9 mouse cellular contexts compared by ENCODE assay signal in genomic region chr15:82932936-82933650, GRCm38 (mm10). TPM values are rescaled to one million over a fixed set of nuclear protein-coding genes. Genes with fewer than 3 reads are reported as not detected.
DNase-seq lines count a peak whose midpoint lies in the region; ATAC-seq and TF ChIP-seq lines count a peak whose summit lies in the region.
"Had no signal": no experiment of that assay in that cellular context is flagged by ENCODE, and none has a peak within 500 bp of the region (broad histone marks: within the 10 kb centered on the region; RNA-seq: fewer than 3 reads in every experiment).

No protein-coding gene starts in this region.

- no peak overlapping the region for H3K9ac ChIP-seq in kidney, embryonic 16.5 days (replicated peaks; ENCODE audit: low read length)
- no peak overlapping the region for H3K9ac ChIP-seq in stomach, postnatal 0 days (ENCODE audit: low read length)
- H3K9ac ChIP-seq: limb, embryonic 12.5 days had no signal

- peak; percentile 45 for DNase-seq in ovary, postnatal 36 days (ENCODE audit: low spot score)
- no peak for DNase-seq in ovary, postnatal 14 days (ENCODE audit: low spot score)
- no peak for DNase-seq in forebrain, embryonic 10.5 days (ENCODE audit: extremely low spot score, low spot score)
- peak; percentile 39 for DNase-seq in stomach, postnatal 0 days (ENCODE audit: low spot score)
- DNase-seq in frontal cortex, postnatal 36 days (ENCODE audit: low spot score in 2 of 2): no peak
- no peak for DNase-seq in adrenal gland, postnatal 10 days
- DNase-seq in thymus, postnatal 4 days: no peak

- 49% methylated on average over 4 of the region's 4 CpGs for WGBS in forebrain, embryonic 10.5 days
- WGBS in kidney, embryonic 16.5 days: 45% methylated on average over 4 of the region's 4 CpGs
- 39% methylated on average over 4 of the region's 4 CpGs for WGBS in stomach, postnatal 0 days

- H3K4me1 ChIP-seq in forebrain, embryonic 10.5 days: peaks cover 79% of the 10 kb centered on the region
- H3K4me1 ChIP-seq in kidney, embryonic 16.5 days (ENCODE audit: insufficient read depth, low read length): peaks cover 86% of the 10 kb centered on the region
- peaks cover 28% of the 10 kb centered on the region for H3K4me1 ChIP-seq in stomach, postnatal 0 days (replicated peaks; ENCODE audit: control insufficient read depth, insufficient read depth)

- peaks cover 76% of the 10 kb centered on the region for H3K27me3 ChIP-seq in forebrain, embryonic 10.5 days (ENCODE audit: poor library complexity, severe bottlenecking)
- no peaks in the 10 kb centered on the region for H3K27me3 ChIP-seq in kidney, embryonic 16.5 days (ENCODE audit: insufficient read depth, low read length)
- no peaks in the 10 kb centered on the region for H3K27me3 ChIP-seq in stomach, postnatal 0 days (ENCODE audit: control insufficient read depth, insufficient read depth, low read length)

- TF ChIP-seq CTCF in stomach, postnatal 0 days (IDR thresholded peaks at IDR 0.05; ENCODE audit: low read depth): no peak

- peak overlapping the region; percentile 68 for H3K27ac ChIP-seq in forebrain, embryonic 10.5 days
- peak overlapping the region; percentile 35; the same call in 1 of the 2 replicates for H3K27ac ChIP-seq in kidney, embryonic 16.5 days (ENCODE audit: low read length)
- H3K27ac ChIP-seq in stomach, postnatal 0 days (replicated peaks): peak overlapping the region; percentile 53; the same call in 1 of the 2 replicates
- H3K27ac ChIP-seq: limb, embryonic 12.5 days had no signal

- H3K36me3 ChIP-seq in forebrain, embryonic 10.5 days (replicated peaks): no peaks in the 10 kb centered on the region
- H3K36me3 ChIP-seq in kidney, embryonic 16.5 days (ENCODE audit: insufficient read depth, low read length): no peaks in the 10 kb centered on the region
- H3K36me3 ChIP-seq in stomach, postnatal 0 days (ENCODE audit: control insufficient read depth, insufficient read depth, low read length): no peaks in the 10 kb centered on the region
- H3K36me3 ChIP-seq: limb, embryonic 12.5 days had no signal

- no peaks in the 10 kb centered on the region for H3K9me3 ChIP-seq in forebrain, embryonic 10.5 days
- H3K9me3 ChIP-seq in kidney, embryonic 16.5 days (ENCODE audit: low read length): no peaks in the 10 kb centered on the region
- no peaks in the 10 kb centered on the region for H3K9me3 ChIP-seq in stomach, postnatal 0 days (ENCODE audit: control insufficient read depth, low read length)
- H3K9me3 ChIP-seq: limb, embryonic 12.5 days had no signal

- H3K4me3 ChIP-seq in forebrain, embryonic 10.5 days: no peak overlapping the region
- no peak overlapping the region for H3K4me3 ChIP-seq in kidney, embryonic 16.5 days (ENCODE audit: low read length)
- H3K4me3 ChIP-seq in stomach, postnatal 0 days (ENCODE audit: low read depth, low read length): no peak overlapping the region
- H3K4me3 ChIP-seq: limb, embryonic 12.5 days had no signal

- H3K4me2 ChIP-seq in kidney, embryonic 16.5 days (replicated peaks; ENCODE audit: low read depth, low read length): no peak overlapping the region
- H3K4me2 ChIP-seq in stomach, postnatal 0 days (replicated peaks; ENCODE audit: low read depth): no peak overlapping the region
- H3K4me2 ChIP-seq: limb, embryonic 12.5 days had no signal

- ATAC-seq in kidney, embryonic 16.5 days (ENCODE audit: low FRiP score, low TSS enrichment): peak; percentile 70
- ATAC-seq in stomach, postnatal 0 days (ENCODE audit: low FRiP score, low TSS enrichment): peak; percentile 43; the same call in 1 of the 2 replicates

- TF ChIP-seq EP300 in stomach, postnatal 0 days (optimal IDR thresholded peaks at IDR 0.05): no peak

RNA-seq across cellular contexts. Expression of gene Tcf20, which starts 54.6 kb away (rescaled TPM):
- polyA plus RNA-seq in forebrain, embryonic 10.5 days (2016; fragmentation: Nextera tagmentation; extraction: Ambion mirVana): 6.5 and 7.1 TPM in 2 replicates
- polyA plus RNA-seq in kidney, embryonic 16.5 days (2015; fragmentation: Nextera tagmentation; extraction: Ambion mirVana): 7.3 and 8.3 TPM in 2 replicates
- 3.6 and 3.7 TPM in 2 replicates for polyA plus RNA-seq in stomach, postnatal 0 days (2015; fragmentation: Nextera tagmentation; extraction: Ambion mirVana)
- total RNA-seq in adrenal gland, postnatal 10 days (2021): 10 to 100 TPM; 70.8 to 71.5 TPM

Comparison
In these comparisons a context has a peak if more than half of its experiments do, and no peak if none do; other contexts are left out.
1. DNase-seq: peak in ovary, postnatal 36 days (single experiment) and stomach, postnatal 0 days (single experiment); none in ovary, postnatal 14 days (single experiment), forebrain, embryonic 10.5 days (single experiment), frontal cortex, postnatal 36 days (0 of 2), adrenal gland, postnatal 10 days (single experiment) and thymus, postnatal 4 days (single experiment).
2. Peak in every context shown above with its lines, with median percentiles within 50 percentile points of each other: H3K27ac ChIP-seq.